Mouse (Mus musculus): ENCODE data around the gene Gm10642. TPM values are rescaled to one million over a fixed set of nuclear protein-coding genes. Genes with fewer than 3 reads are reported as not detected.
A peak's percentile ranks its signal among the peaks of the same experiment; 100 is the strongest.

Gm10642 gene
- total RNA-seq, 2 experiments from 2014 or later = 0.89 TPM; not detected in 1

DNA sequence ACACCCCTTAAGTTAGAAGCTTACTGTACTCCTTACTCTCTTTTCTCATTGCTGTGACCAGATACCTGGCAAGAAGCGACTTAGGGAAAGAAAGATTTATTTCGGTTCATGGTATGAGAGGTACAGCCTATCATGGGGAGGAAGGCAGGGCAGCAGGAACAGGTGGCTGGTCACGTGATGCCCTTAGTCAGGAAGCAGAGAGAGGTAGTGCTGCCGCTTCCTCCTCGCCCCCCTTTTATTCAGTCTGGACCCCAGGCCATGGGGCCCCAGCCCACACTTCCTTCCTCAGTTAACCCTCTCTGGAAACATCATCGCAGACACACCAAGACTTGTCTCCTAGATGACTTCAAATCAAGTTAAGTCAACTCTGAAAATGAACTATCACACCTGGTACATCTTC is 15.2 kb downstream of the Gm10642 start:
- no peak for ATAC-seq (replicated peaks; ENCODE audit: low FRiP score, low TSS enrichment, poor library complexity, severe bottlenecking)

DNA sequence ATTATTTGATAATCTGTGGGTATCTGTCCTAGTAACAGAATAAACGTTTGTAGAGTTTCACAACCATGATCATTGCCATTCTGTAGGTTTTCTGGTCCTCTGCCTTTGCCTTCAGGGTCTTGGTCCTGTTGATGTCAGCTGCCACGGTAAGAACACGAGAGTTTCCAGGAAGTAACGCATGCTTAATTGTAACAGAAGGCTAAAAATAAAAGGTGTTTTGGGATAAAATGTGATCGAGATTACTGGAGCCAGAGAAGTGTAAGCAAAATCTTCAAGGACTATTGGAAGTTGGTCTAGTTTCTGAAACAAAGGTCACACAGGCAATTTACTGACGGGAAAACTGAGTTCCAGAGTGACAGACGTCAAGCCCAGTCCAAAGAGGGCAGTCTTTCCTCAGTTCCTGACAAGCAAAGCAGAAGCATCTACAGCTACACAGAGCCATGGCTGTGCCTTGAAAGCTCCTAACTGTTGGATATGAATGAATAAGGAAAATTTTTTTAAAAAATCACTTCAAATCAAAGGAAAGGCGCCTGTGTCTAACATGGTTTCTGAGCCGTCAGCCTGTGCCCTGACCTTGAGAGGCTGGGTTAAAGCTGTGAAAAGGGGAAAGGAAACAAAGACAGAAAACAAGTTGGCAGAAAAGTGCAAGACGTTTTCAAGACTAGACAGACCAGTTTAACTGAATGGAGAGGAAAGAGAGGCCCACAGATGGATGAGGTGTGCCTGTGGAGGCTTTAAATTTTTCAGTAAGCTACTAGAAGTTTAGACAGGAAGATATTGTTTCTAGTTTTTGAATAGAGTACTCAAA is 15.9 kb downstream of the Gm10642 start:
- ATAC-seq (replicated peaks; ENCODE audit: low FRiP score, low TSS enrichment, poor library complexity, severe bottlenecking) = no peak

DNA sequence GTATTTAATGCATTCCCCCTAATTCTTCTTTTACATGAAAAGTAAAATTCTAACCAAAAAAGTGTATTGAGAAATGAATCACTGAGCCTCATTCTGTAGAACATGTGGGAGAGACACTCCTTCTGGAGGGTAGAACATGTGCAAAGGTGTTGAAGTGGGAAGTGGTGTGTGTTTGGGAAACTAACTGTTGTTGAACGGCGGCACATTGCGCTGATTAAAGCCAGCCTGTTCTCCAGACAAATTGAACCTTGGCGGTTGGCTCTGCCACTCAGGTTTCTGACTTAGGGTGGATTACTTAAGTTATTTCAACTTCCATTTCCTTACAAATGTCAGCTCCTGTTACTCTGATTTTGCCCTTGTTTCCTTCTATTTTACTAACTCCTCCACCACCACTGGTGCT is 17.6 kb downstream of the Gm10642 start:
- no peak for ATAC-seq (replicated peaks; ENCODE audit: low FRiP score, low TSS enrichment, poor library complexity, severe bottlenecking)

DNA sequence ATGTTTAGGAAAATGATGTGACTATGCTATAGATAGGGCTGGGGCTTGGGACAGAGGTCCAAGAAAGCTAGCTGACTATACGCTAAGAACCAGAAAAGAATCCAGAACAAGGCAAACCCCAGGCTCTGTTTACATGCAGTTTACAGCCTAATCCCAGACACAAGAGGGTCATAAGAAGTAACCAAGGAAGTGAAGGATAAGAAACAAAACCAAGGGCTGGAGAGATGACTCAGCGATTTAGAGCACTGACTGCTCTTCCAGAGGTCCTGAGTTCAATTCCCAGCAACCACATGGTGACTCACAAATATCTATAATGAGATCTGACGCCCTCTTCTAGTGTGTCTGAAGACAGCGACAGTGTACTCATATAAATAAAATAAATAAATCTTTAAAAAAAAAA is 19.1 kb downstream of the Gm10642 start:
- no peak for ATAC-seq (replicated peaks; ENCODE audit: low FRiP score, low TSS enrichment, poor library complexity, severe bottlenecking)

DNA sequence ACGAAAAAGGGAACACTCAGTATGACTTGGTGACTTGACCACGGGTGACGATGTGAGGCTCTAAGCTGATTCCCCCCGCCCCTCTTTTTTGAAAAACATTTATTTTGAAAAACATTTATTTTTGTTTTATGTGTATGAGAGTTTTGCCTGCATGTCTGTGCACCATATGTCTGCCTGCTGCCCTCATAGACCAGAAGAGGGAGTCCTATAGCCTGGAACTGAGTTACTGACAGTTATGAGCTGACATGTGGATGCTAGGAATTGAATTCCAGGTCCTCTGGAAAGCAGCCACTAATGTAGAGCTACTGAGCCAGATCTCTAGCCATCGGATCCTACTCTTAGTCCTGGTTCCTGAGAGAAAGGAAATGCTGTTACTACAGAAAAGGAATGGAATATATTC is 19.9 kb downstream of the Gm10642 start:
- no peak for ATAC-seq (replicated peaks; ENCODE audit: low FRiP score, low TSS enrichment, poor library complexity, severe bottlenecking)

DNA sequence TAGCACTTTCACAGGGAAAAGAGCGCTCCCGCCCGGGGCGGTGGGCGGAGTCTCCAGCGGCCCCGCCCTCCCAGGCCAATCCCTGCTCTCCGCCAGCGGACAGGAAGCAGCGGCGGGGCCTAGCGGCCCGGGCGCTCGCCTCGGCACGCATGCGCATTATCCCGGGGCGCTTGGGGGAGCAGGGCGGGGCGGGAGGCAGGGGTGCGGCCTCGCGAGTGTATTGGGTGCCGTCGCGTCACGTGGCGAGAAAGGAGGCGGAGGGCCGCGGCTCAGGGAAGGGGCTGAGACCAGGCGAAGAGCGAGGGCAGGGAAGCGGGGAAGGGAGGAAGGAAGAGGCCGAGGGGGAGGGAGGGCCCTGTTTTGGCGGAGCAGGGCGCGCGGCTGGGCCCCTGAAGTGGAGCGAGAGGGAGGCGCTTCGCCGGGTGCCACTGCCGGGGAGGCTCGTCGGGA is 22.7 kb downstream of the Gm10642 start, which contains the start of gene Adam10:
TSS of gene Adam10 (plus strand) at position 316 of the 450 bp plus-strand sequence.
- ATAC-seq (replicated peaks; ENCODE audit: low FRiP score, low TSS enrichment, poor library complexity, severe bottlenecking) = peak; percentile 95

DNA sequence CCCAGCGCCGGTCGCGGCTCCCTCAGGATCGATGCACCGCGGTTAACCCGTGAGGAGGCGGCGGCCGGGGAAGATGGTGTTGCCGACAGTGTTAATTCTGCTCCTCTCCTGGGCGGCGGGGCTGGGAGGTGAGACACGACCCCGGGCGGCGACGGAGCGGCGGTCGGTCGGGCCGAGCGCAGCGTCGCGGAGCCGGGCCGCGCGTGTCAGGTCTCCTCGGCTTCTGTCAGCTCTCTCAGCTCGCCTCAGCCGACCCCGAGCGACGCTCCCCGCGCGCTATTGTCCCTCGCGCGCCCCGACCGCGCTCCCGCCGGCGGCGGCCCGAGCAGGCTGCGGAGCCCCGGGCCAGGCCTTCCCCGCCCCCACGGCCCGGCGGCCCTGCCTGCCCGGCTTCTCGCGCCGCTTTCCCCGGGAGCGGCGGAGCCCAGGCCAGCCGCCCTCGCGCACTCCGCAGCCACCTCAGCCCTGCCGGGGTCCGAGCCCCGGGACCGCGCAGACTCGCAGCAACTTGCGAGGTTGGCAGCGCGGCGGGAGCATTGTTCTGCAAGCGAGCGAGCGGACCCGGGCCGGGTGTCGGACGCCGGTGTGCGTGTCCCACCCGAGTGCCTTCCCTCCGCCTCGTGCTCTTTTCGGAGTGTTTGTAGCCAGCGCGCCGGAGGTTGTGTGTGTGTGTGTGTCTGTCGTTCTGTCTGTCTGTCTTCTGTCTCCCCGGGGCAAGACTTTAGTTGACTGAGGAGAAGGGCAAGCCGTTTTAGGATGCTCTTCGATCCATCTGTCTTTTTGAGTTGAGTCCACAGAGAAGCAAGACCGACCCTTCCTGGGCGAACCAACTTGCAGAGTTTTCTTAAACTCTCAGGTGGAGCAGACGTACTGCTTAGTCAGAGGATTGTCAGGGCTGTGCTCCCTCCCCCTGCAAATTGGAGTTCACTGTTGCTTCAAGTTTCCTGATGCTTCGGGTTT is 23.4 kb downstream of the Gm10642 start:
- ATAC-seq (replicated peaks; ENCODE audit: low FRiP score, low TSS enrichment, poor library complexity, severe bottlenecking) = 0 out of 2 replicates have a peak, but pooled peaks have one; percentile 17

DNA sequence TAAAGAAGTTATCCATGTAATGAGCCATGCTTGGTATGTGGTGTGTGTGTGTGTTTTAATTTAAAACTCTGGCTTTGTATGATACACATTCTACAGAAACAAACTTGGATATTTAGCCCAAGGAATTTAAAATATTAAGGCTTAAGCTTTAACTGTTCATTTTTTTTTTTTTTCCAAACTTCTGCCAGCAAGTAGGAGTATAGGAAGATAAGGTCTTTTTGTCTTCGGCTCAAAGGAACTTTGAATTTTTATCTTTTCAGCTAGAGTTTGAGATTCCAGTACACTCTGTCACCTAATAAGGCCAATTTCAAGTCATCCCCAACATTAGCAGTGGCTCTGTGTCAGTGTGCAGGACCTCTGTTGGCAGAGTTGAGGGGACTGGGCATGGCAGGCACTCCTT is 26.2 kb downstream of the Gm10642 start:
- no peak for ATAC-seq (replicated peaks; ENCODE audit: low FRiP score, low TSS enrichment, poor library complexity, severe bottlenecking)

DNA sequence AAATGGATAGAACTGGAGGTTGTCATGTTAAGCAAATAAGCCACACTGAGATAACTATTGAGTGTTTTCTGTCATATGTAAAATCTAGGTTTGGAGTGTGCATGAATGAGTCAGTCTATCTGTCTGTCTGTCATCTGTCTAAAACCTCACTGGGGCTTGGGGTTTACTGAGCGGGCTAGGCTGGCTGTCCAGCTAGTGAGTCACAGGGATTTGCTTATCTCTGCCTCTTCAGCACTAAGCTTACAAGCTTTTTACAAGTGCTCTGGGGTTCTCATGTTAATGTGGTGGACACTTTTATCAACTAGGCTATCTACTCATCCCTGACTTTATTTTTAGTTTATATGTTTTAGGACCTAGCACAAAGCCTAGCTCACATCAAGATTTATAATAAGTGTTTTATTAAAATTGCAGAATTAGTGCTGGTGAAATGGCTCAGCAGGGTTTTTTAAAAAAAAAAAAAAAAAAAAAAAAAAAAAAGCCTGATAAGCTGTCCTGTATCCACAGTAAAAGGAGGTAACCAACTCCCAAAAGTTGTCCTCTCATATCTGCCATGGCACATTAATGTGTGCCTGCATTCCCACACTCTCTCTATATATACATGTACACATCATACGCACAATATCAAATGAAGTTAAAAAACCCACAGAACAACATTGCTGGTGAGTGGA is 32.4 kb downstream of the Gm10642 start:
- peak; percentile 88 for ATAC-seq (replicated peaks; ENCODE audit: low FRiP score, low TSS enrichment, poor library complexity, severe bottlenecking)

DNA sequence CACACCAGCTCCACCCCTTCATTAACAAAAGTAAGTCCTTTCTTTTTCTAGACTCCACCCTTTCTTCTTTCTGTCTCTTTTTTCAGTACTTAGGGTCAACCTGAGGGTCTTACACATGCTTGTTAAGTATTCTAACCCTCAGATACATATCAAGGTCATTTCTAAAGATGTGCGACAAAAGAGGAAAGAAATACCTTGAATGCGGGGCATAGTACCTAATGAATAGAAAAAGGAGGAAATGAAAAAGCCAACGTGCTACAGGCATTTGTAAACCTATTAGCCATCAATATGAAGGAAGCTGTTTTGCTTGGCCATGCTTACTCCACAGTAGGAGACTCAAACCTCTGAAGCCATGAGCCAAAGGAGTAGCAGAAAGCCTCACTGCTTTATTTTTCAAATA is 33.9 kb downstream of the Gm10642 start:
- ATAC-seq (replicated peaks; ENCODE audit: low FRiP score, low TSS enrichment, poor library complexity, severe bottlenecking) = no peak

DNA sequence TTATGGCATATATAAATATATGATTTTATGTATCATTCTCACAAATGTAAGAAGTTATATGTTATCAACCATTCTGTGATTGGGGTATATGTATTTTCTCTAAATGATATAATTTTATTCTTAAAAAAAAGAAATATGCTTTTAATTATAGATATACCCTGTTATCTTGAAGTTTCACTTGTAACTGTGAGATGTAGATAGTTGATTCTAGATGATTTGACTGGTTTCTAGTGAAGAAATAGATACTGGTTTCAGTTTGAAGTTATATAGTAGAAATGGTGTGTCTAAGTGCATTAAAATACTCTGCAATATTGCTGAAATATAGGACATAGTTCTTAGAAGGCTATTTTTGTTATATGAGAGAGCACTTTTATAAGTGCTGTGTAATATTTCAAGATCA is 34.5 kb downstream of the Gm10642 start:
- no peak for ATAC-seq (replicated peaks; ENCODE audit: low FRiP score, low TSS enrichment, poor library complexity, severe bottlenecking)

DNA sequence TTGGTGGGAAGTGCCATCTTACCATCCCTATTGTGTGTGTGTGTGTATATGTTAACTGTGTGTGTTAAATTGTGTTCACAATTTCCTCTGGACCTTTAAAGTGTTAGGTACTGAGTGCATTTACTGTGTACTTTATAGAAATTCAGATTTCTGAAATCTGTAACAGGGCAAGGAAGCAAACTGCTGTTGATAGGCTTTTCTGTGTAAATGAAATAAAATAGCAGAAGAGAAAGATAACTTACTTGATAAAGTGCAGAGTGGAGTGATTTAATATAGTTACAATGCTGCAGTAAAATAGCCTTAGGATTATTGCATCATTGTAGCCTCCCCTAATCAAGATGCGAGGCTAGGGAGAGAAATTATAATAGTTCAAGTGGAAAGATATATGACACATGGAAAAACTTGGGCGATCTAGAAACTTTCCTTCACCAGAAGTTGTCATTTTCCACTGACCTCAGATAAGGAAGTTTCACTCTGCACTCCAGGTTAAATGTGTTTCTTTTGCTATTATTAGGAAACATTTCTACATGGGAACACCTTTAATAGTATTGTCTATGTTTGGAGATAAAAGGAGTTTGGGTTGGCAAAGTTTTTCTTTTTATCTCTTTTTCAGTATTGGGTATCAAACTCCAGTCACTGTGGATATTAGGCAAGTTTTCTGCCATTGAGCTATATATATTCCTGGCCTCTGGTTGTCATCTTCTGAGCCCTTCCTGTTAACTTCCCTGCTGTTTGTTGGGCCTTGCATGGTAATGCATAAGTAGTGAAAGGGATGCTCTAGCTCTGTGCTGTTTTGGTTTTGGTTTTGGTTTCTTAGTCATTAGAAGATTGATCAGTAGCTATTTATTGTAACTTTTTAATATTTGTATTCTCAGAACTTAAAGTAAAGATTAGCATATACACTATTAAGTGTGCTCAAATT is 36.0 kb downstream of the Gm10642 start:
- ATAC-seq (replicated peaks; ENCODE audit: low FRiP score, low TSS enrichment, poor library complexity, severe bottlenecking) = no peak

DNA sequence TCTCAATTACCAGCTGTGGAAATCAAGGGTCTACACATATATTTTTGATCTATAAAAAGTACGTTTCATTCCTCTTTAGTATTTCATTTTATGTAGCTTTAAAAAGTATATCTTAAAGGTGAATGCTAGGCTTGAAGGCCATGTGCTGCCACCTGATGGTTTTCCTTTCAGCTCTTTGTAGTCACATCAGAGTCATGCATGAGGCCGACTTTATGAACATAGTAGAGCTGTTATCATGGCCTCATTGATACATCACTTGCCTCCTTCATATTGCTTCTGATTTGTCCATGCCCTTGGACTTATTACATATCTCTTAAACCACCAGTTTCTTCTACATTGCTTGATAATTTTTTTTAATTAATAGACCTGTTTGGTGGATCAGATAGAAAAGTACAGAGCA is 39.7 kb downstream of the Gm10642 start:
- peak; percentile 48; the same call in 1 of the 2 replicates for ATAC-seq (replicated peaks; ENCODE audit: low FRiP score, low TSS enrichment, poor library complexity, severe bottlenecking)

DNA sequence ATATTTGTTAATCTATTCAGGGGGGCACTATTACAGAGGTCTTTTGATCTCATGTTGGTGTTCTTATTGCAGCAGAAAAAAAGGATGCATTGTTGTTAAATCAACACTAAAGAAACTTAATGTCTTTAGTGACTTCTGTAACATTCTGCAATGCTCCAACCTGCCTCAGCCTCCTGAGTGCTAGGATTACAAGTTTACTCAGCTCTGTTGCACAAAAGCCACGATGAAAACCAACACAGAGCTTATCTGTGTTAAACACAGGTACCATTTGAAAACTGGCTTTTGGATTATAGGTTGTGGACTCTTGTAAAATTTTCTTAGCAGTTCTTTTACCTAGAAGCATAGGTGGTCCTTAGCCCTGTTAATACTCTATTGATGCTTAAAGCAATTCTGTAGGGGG is 42.0 kb downstream of the Gm10642 start:
- ATAC-seq (replicated peaks; ENCODE audit: low FRiP score, low TSS enrichment, poor library complexity, severe bottlenecking) = peak; percentile 51; the same call in 1 of the 2 replicates

DNA sequence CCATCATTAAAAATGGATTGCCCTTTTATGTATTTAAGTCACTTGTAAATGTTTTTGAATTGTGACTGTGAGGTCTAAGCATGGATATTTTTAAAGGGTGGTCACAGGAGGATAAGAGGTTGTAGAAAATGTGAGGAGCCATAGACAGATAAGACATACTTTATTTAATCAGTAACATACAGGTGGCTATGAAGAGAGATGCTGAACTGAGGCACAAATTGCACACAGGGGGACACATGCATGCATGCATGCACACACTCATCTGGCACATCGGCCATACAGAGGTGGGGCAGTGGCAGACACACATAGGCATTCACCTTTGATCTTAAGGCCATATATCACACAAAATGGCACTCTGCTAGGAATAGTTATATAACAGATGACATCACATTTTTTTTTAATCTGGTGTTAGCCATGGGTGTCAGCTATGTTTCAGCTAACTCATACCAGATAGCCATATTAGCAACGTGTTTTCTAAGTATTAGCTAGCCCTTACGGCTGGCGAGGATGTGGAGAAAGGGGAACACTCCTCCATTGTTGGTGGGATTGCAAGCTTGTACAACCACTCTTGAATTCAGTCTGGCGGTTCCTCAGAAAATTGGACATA is 47.6 kb downstream of the Gm10642 start:
- peak; percentile 78 for ATAC-seq (replicated peaks; ENCODE audit: low FRiP score, low TSS enrichment, poor library complexity, severe bottlenecking)

DNA sequence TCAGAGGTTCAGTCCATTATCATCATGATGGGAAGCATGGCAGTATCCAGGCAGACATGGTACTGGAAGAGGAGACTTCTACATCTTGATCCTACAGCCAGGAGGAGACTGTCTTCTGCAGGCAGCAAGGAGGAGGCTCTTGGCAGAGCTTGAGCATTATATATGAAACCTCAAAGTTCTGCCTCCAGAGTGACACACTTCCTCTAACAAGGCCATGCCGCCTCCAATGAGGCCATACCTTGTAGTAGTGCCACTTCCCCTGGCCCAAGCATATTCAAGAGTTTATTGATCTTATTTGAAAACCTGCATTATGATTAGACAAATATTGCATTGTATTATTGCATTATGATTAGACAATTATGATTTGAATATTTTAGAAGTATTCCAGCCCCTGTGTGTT is 50.4 kb downstream of the Gm10642 start:
- no peak for ATAC-seq (replicated peaks; ENCODE audit: low FRiP score, low TSS enrichment, poor library complexity, severe bottlenecking)

Data from megakaryocyte-erythroid progenitor cell, adult 5-6 weeks (primary cell).